Mouse (Mus musculus): ENCODE measurements around the gene Htr2b. TPM values are rescaled to one million over a fixed set of nuclear protein-coding genes. Genes with fewer than 3 reads are reported as not detected.

The Htr2b gene
- 3.0 and 3.1 TPM in 2 replicates for polyA plus RNA-seq (2015; fragmentation: Nextera tagmentation; extraction: Ambion mirVana)

DNA sequence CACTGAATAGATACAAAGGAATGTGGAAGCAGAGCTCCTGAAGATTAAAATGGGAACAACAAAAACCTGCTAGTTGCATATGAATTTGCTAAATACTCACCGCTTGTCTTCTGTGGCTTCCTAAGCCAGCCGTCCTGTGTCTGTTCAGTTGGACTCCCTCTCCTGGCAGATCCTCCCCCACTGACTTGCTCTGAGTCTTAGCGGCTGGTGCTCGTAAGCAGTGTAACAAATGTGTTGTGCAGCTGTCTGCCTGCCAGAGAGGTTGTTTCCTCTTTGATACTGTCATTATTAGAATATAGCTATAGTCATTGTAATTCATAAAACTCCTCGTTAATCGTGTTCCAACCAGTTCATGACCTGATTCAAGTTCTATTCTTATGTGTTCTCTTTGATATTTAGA is at the start of gene Htr2b:
Gene Htr2b (minus strand): TSS at position 192 of the 400 bp plus-strand sequence.
- 28% methylated on average over 6 of the region's 6 CpGs for WGBS
- no peak within 1 kb of the TSS for H3K4me3 ChIP-seq (ENCODE audit: low read depth, low read length)
- H3K4me2 ChIP-seq (replicated peaks; ENCODE audit: low read depth), result no peak within 1 kb of the TSS
- H3K27ac ChIP-seq (replicated peaks), result no peak within 1 kb of the TSS
- no peaks in the 10 kb centered on the region for H3K9me3 ChIP-seq (ENCODE audit: control insufficient read depth, low read length)
- 0 out of 2 replicates have a peak, but pooled peaks cover 3% of the 10 kb centered on the region for H3K36me3 ChIP-seq (ENCODE audit: control insufficient read depth, insufficient read depth, low read length)
- H3K9ac ChIP-seq (ENCODE audit: low read length), result no peak within 1 kb of the TSS
- H3K27me3 ChIP-seq (ENCODE audit: control insufficient read depth, insufficient read depth, low read length), result no peaks in the 10 kb centered on the region
- no peaks in the 10 kb centered on the region for H3K4me1 ChIP-seq (replicated peaks; ENCODE audit: control insufficient read depth, insufficient read depth)
- peak; percentile 24 for DNase-seq (ENCODE audit: low spot score)
- TF ChIP-seq CTCF (IDR thresholded peaks at IDR 0.05; ENCODE audit: low read depth), result peak; percentile 38
- TF ChIP-seq EP300 (optimal IDR thresholded peaks at IDR 0.05), result no peak
- ATAC-seq (ENCODE audit: low FRiP score, low TSS enrichment), result no peak; the same call in 1 of the 2 replicates

DNA sequence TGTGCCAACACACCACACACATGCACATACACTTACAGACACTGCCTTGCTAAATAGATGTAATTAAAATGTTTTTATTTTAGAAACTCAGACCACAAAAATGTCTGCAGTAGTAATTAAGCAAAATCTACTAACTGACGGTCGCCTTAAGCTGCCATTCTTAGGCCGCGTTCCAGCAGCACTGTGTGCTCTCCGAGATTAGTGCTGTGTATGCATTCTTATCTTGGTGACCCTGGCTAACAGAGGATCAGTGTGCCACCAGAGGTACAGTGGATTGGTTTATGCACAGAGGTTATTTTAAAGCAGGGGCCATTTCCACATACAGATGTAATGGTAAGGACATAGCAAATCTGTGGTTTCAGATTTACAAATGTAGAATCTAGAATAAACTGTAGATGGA is 49.3 kb upstream of the Htr2b start:
- DNase-seq (ENCODE audit: low spot score) (no peak), ATAC-seq (ENCODE audit: low FRiP score, low TSS enrichment) (peak; percentile 54; the same call in 1 of the 2 replicates)
- H3K27me3 ChIP-seq (ENCODE audit: control insufficient read depth, insufficient read depth, low read length), result no peaks in the 10 kb centered on the region
- WGBS, result 76% methylated on average over 5 of the region's 5 CpGs
- 0 out of 2 replicates have a peak, but pooled peaks cover 5% of the 10 kb centered on the region for H3K36me3 ChIP-seq (ENCODE audit: control insufficient read depth, insufficient read depth, low read length)
- no peak overlapping the region for H3K4me2 ChIP-seq (replicated peaks; ENCODE audit: low read depth)
- TF ChIP-seq CTCF (IDR thresholded peaks at IDR 0.05; ENCODE audit: low read depth) (no peak), EP300 (optimal IDR thresholded peaks at IDR 0.05) (no peak)
- H3K27ac ChIP-seq (replicated peaks), result no peak overlapping the region
- no peaks in the 10 kb centered on the region for H3K9me3 ChIP-seq (ENCODE audit: control insufficient read depth, low read length)
- no peak overlapping the region for H3K4me3 ChIP-seq (ENCODE audit: low read depth, low read length)
- H3K4me1 ChIP-seq (replicated peaks; ENCODE audit: control insufficient read depth, insufficient read depth), result no peaks in the 10 kb centered on the region
- H3K9ac ChIP-seq (ENCODE audit: low read length), result no peak overlapping the region

- Histone ChIP-seq H3K4me3 (ENCODE audit: low read depth, low read length) (no peak overlapping the region), H3K27me3 (ENCODE audit: control insufficient read depth, insufficient read depth, low read length) (no peaks in the 10 kb centered on the region), H3K36me3 (ENCODE audit: control insufficient read depth, insufficient read depth, low read length) (0 out of 2 replicates have a peak, but pooled peaks cover 5% of the 10 kb centered on the region), H3K4me2 (replicated peaks; ENCODE audit: low read depth) (no peak overlapping the region), H3K27ac (replicated peaks) (no peak overlapping the region), H3K4me1 (replicated peaks; ENCODE audit: control insufficient read depth, insufficient read depth) (no peaks in the 10 kb centered on the region), H3K9ac (ENCODE audit: low read length) (no peak overlapping the region), H3K9me3 (ENCODE audit: control insufficient read depth, low read length) (no peaks in the 10 kb centered on the region)
- TF ChIP-seq EP300 (optimal IDR thresholded peaks at IDR 0.05), result no peak
- TF ChIP-seq CTCF (IDR thresholded peaks at IDR 0.05; ENCODE audit: low read depth), result no peak
- WGBS, result 95% methylated on average over 5 of the region's 5 CpGs
- ATAC-seq (ENCODE audit: low FRiP score, low TSS enrichment) (no peak), DNase-seq (ENCODE audit: low spot score) (no peak)
Measured at GRCm38 (mm10) chr1:86160479-86160878, 48.7 kb upstream of the Htr2b start.

GRCm38 (mm10) chr1:86160059-86160458 is 48.3 kb upstream of the Htr2b start:
- no peak for ATAC-seq (ENCODE audit: low FRiP score, low TSS enrichment)
- Histone ChIP-seq H3K4me2 (replicated peaks; ENCODE audit: low read depth) (no peak overlapping the region), H3K27ac (replicated peaks) (no peak overlapping the region), H3K27me3 (ENCODE audit: control insufficient read depth, insufficient read depth, low read length) (no peaks in the 10 kb centered on the region), H3K36me3 (ENCODE audit: control insufficient read depth, insufficient read depth, low read length) (0 out of 2 replicates have a peak, but pooled peaks cover 5% of the 10 kb centered on the region), H3K9ac (ENCODE audit: low read length) (no peak overlapping the region), H3K4me3 (ENCODE audit: low read depth, low read length) (no peak overlapping the region), H3K4me1 (replicated peaks; ENCODE audit: control insufficient read depth, insufficient read depth) (no peaks in the 10 kb centered on the region), H3K9me3 (ENCODE audit: control insufficient read depth, low read length) (no peaks in the 10 kb centered on the region)
- WGBS, result 93% methylated on average over 6 of the region's 6 CpGs
- TF ChIP-seq EP300 (optimal IDR thresholded peaks at IDR 0.05) (no peak), CTCF (IDR thresholded peaks at IDR 0.05; ENCODE audit: low read depth) (no peak)
- DNase-seq (ENCODE audit: low spot score), result no peak

DNA sequence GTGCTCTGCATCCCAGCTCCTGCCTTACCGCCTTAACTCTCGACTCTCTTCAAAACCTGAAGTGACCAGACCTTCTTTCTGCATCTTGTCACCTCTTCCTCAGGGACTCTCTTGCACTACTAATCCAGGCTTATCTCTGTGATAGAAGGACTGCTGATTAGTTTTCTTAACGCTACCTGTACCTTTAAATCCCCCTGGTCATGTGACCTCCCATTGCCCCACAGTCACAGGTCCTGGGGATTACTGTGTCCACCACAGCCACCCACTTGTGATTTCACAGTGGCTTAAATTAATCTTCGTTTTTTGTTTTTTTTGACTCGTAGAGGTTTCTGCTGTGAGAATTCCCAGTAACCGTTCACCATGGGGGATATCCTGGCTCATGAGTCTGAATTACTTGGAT is 44.8 kb upstream of the Htr2b start:
- no peaks in the 10 kb centered on the region for H3K4me1 ChIP-seq (replicated peaks; ENCODE audit: control insufficient read depth, insufficient read depth)
- no peak overlapping the region for H3K9ac ChIP-seq (ENCODE audit: low read length)
- H3K4me2 ChIP-seq (replicated peaks; ENCODE audit: low read depth), result no peak overlapping the region
- ATAC-seq (ENCODE audit: low FRiP score, low TSS enrichment), result no peak
- TF ChIP-seq CTCF (IDR thresholded peaks at IDR 0.05; ENCODE audit: low read depth) (no peak), EP300 (optimal IDR thresholded peaks at IDR 0.05) (no peak)
- DNase-seq (ENCODE audit: low spot score), result no peak
- H3K27me3 ChIP-seq (ENCODE audit: control insufficient read depth, insufficient read depth, low read length), result no peaks in the 10 kb centered on the region
- 87% methylated on average over 6 of the region's 6 CpGs for WGBS
- no peak overlapping the region for H3K27ac ChIP-seq (replicated peaks)
- no peaks in the 10 kb centered on the region for H3K9me3 ChIP-seq (ENCODE audit: control insufficient read depth, low read length)
- H3K36me3 ChIP-seq (ENCODE audit: control insufficient read depth, insufficient read depth, low read length), result 0 out of 2 replicates have a peak, but pooled peaks cover 2% of the 10 kb centered on the region
- no peak overlapping the region for H3K4me3 ChIP-seq (ENCODE audit: low read depth, low read length)

DNA sequence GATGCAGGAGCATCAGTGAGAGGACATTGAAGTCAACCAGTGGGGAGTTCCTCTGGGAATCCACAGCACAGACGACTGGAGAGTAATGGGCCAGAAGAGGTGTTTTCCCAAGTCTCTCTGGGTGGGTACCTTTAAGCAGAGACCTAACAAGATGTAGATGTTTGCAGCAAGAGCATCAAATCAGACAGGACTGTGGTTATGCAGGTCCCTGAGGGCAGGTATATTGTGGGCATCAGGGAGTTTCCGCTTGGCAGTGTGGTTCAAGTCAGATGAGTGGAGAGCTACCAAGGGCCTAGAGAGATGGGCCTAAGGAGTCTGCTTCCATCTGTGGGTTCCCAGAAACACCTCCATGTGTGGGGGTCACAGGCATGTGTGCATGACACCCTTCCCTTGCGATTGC is 44.3 kb upstream of the Htr2b start:
- H3K4me2 ChIP-seq (replicated peaks; ENCODE audit: low read depth), result no peak overlapping the region
- TF ChIP-seq EP300 (optimal IDR thresholded peaks at IDR 0.05) (no peak), CTCF (IDR thresholded peaks at IDR 0.05; ENCODE audit: low read depth) (no peak)
- H3K27ac ChIP-seq (replicated peaks), result no peak overlapping the region
- H3K4me3 ChIP-seq (ENCODE audit: low read depth, low read length), result no peak overlapping the region
- H3K9me3 ChIP-seq (ENCODE audit: control insufficient read depth, low read length), result no peaks in the 10 kb centered on the region
- no peak for ATAC-seq (ENCODE audit: low FRiP score, low TSS enrichment)
- no peak for DNase-seq (ENCODE audit: low spot score)
- peak overlapping the region; percentile 31; the same call in 1 of the 2 replicates for H3K9ac ChIP-seq (ENCODE audit: low read length)
- 85% methylated on average over 3 of the region's 3 CpGs for WGBS
- H3K36me3 ChIP-seq (ENCODE audit: control insufficient read depth, insufficient read depth, low read length), result 0 out of 2 replicates have a peak, but pooled peaks cover 2% of the 10 kb centered on the region
- H3K4me1 ChIP-seq (replicated peaks; ENCODE audit: control insufficient read depth, insufficient read depth), result no peaks in the 10 kb centered on the region
- no peaks in the 10 kb centered on the region for H3K27me3 ChIP-seq (ENCODE audit: control insufficient read depth, insufficient read depth, low read length)
